Mouse (Mus musculus) right cerebral cortex, postnatal 10 days (tissue): ENCODE results near the gene Cpa4.

Source experiments
- DNase-seq, 2 experiments: peaks; one replicate each; pipeline ENCODE4 v3.0.0; 2021; ENCODE audit warnings: low spot score in 2 of 2

Cpa4 gene

DNA sequence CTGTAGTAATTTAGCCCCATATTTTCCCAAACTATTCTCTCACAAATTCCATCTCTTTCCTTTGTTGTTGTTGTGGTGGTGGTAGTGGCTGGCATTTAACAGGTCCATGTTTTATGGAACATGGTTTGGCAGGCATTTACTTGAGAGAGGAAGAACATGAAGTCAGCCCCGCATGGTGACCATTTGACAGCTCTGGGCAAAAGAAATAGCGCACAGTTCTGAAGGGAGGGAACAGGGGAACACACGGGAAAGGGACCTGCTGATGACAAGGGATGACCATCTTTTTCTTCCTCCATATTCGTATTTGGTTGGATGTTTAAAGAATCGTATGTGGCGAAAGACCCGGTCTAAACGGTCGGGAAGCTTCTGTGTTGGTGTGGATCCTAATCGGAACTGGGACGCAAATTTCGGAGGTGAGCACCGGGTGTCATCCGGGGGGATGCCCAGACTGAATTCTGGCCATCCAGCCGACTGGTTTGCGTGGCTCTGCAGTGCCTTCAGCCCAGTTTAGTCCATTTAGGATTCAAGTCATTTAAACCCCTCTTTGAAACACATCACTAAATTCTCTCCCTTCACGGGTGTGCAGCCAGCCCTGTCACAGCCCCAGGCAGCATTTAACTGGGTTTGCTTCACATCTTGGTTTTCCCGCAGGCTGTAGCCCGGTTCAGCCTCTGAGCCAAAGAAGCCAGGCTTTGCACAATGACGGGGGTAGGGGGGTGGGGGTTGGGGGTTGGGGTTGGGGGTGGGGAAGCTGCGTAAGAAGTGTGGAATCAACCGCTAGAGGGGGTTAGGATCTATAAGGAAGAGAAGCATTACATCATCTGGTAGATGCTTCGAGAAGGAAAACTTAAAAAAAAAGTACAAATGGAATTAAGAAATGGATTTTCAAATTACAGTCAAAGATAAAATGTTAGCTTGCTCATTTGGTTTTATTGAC is 16.3 kb upstream of the Cpa4 start:
- peak; percentile 65 to 67 for DNase-seq

DNA sequence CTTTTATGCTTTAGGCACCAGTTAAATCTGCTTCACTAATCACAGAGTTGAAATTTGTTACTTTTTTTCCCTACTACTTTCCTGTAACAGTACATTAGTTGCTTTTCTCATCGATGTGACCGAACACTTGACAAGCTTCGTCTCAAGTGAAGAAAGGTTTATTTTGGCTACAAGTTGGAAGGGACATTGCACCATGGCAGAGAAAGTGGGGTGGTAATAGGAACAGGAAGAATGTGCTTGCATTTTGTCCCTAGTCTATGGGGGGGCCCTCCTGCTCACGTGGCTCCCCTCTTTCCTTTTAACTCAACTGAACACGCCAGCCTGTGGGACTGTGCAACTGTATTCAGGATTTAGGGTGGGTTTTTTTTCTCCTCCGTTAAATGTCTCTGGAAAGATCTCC is 15.5 kb upstream of the Cpa4 start:
- peak in 1 of 2 experiments; percentile 18 for DNase-seq

DNA sequence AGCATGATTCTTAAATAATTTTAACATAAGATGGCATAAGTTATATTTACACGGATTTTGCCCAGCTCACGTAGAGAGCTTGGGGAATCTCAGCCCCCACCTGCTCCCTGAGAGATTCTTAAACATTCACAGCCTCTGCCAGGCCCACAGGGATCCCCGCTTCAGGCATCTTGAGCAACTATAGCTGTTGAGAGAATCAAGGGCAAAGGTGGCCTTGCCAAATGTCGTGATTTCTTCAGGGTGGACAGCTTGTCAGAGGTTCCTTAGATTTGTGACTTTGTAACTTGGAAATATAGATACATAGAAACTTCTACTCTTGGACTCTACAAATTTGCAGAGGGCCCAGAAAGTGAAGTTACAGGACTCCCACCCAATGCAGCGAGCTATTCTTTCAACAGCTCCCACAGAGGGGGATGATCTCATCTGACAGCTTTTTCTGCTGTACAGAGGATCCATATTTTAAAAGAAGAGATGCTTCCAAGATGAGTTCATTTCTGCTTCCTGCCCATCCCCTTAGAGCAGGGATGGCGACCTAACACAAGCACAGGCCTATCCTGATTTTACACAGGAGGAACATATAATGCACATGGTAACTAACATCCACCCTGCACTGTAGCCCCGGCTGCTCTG is 14.7 kb upstream of the Cpa4 start:
- peak in 1 of 2 experiments; percentile 17 for DNase-seq

DNA sequence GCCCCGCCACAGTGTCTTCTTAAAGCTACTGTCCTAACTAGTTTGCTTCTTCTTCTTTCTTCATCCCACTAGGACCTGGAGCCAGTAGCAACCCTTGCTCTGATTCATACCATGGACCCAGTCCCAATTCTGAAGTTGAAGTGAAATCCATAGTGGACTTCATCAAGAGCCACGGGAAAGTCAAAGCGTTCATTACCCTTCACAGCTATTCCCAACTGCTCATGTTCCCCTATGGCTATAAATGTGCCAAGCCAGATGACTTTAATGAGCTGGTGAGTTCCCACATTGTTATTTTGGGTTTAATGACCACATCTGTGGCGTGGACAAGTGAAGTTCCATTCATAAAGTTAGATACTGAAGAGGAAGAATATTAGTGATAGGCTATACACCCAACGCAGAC is 14.1 kb upstream of the Cpa4 start:
- no peak for DNase-seq

DNA sequence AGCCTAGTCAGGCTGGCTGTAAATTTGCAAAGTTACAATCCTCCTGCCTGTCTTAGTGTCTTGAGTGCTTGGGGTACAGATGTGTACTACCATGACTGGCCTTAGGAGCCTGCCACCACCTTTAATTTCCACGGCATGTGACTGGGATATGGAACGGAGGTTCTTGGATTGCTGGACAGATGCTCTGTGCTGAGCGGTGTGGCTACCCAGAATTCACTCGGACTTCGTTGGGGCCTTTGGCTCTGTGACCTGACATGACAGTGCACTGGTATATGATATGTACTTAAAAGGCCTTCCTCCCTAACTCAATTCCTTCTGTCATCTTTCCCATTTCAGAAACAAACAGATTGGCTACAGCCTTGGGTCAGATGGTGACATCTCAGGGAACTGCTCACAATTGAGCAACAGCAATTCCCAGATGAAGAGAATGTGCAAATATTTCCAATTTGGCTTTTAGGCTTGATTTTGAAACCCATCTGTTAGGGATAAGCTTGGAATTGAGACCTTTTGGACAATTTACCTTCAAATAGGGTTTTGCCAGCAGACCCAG is 13.5 kb upstream of the Cpa4 start:
- DNase-seq: peak in 1 of 2 experiments; percentile 12

DNA sequence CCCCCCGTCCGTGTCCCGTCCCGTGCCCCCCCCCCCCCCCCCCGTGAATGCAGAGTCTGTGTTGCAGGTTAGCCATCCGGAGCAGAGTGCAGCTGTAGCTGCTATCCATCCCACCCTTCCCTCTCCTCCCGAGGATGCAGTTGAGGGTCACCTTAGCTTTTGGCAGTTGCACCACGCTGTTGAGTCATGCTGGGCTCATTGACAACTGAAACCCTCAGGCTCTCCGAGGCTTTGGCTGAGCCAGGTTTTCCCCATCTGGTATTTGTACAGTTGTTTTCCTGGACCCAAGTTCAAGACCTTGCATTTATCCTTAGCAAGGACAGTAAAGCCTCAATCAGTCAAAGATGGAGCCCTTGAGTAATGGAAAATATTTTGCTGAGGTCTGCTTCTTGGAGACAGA is 12.1 kb upstream of the Cpa4 start:
- DNase-seq: peak in 1 of 2 experiments; percentile 4

DNA sequence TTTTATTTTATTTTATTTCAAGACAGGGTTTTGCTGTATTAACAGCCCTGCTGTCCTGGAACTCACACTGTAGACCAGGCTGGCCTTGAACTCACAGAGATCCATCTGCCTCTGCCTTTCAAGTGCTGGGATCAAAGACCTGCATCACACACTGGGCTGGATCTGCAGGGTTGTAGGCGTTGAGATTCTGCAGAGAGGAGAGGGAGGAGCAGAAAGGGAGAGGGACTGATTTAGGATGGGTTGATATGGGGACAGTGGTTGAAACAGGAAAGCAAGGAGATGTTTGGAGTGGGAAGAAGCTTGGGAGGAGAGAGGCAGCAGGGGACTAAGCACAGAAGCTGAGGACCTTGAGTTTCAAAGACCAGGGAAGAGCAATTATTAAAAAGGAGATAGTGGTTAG is 8.4 kb upstream of the Cpa4 start:
- DNase-seq: no peak

DNA sequence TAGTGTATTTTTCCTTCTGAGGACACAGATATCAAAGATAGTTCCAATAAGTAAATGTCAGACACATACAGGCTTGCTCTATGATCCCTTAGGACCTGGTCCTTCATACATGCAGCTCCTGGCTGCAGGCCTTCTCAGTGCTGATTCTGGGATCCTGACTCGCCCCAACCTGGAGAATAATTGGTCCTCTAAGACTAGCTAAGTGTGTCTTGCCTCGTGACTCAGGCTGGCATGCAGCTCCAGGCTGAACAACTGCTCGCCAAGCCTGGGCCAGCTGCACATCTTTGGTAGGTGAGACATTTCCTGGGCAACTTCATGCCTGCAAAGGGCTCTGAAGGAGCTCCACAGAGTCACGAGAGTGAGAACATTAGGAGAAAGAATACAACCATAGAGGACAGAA is 6.0 kb upstream of the Cpa4 start:
- DNase-seq: no peak

DNA sequence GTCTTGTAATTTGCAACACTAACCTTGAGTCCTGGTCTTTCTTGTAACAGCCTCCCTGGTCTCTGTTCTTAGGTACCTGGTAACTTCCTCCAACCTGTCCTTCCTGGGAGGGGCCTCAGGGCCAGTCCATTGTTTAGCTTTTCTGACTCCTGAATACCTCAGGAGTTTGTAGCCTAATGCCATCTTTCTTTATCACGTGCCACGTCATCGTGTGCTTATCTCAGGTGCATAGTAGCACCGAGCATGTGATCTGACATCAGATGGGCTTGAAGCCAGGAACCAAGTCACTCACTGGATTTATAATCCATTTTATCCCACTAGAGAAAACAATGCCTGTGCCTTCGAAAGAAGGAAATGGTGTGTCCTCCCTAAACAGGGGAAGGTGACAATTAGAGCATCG is 4.6 kb upstream of the Cpa4 start:
- no peak for DNase-seq

DNA sequence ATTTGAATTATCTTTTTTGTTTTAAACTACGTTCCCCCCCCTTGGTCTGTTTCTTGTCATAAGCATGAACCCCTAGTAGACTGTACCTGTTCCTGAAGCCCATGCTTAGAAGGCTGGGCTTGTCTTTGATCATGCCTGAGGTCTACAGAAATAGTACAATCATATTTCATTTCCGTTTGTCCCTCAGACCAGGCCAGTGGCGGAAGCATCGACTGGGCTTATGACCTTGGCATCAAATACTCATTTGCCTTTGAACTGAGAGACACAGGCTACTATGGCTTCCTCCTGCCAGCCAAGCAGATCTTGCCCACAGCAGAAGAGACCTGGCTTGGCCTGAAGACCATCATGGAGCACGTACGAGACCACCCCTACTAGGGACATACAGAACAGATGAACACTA is 4.1 kb upstream of the Cpa4 start:
- no peak for DNase-seq

DNA sequence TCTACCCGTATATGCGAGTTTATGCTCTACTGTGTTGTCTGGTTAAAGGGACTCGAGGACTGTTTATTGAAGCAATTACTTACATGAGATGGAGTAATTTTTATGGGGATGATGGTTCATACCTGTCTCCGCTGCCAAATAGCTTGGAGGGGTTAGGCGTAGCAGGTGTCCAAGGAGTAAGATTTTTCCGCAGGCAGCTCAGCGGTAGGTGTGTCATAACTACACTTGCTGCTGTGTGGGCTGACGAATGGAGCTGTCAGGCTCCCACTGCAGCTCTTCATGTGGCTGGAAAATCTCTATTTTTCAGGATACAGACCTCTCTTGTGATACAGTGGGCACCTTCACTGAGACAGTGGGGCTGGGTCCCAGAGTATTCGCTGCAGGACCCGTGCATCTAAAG is 1.2 kb downstream of the Cpa4 start:
- no peak for DNase-seq

DNA sequence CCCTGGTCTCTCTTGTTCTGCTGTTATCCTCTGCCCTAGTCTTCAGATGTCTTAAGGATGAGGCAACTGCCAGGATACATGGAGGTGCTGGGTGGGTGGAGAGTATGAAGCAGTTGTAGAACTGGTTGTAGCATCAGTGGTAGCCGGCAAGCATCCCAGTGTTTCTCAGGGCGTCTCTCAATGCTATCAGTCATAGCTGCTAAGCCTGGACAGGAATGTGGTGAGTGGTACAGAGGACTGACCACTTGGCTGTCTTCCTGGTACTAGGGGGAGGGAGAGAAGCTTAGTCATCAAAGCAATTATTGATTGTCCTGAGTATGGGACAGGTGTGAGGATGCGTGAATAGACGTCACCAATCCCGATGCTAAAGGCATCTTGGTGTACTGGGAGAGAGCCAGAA is 1.8 kb downstream of the Cpa4 start:
- no peak for DNase-seq

DNA sequence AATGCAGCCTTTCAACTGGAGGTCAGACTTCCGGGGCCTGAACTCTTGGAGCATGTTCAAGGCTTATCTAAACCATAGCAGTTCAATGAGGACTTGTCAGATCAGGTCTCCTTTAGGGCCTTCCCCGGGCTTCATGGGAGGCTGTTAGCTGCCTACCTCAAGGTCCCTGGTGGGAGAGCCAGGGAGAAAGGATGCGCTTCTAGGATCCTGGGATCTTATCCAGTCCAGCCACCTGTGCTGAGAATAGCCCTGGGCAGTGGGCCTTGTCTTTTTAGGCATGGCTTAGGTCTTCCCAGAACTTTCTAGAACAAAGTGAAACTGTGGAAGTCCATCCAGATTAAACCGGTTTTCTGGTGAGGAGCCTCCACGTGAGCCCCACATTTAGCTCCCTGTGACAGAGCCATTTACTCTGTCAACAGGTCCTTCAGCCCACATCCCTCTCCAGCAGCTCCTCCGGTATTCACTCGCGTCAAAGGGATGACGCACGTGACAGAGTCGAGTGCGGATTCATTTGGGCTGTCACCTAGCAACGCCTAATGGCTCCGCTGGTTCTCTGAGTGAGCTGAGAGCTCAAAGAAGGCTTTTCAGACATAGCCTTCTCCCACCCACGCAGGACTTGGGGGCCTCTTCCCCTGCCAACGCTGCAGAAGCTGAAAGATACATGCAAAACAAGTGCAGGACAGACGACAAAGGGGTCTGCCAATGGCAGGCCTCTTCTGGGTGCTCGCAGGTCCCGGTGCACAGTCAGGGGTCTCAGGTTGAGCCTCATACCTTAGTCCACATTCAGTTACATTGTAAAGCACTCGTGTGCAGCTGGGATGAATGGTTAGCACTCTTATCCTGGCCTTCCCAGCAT is 4.5 kb downstream of the Cpa4 start:
- peak; percentile 88 to 94 for DNase-seq

DNA sequence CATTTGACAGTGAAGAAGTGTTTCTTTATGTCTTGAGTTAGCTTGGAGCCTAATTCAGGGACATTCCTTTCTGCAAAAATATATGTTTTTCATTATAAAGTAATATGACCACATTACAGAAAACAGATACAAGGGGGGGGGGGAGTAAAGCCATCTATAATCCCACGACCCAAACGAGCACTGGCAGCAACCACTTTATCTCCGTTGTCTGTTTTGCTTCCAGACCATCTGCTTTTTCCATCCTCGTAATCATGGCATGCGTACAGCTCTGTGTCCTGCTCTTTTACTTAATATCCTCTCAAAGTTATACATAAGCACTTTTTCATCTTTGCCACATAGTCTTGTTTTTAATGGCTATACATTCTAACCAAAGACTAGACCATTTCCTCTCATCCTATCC is 5.2 kb downstream of the Cpa4 start:
- no peak for DNase-seq

DNA sequence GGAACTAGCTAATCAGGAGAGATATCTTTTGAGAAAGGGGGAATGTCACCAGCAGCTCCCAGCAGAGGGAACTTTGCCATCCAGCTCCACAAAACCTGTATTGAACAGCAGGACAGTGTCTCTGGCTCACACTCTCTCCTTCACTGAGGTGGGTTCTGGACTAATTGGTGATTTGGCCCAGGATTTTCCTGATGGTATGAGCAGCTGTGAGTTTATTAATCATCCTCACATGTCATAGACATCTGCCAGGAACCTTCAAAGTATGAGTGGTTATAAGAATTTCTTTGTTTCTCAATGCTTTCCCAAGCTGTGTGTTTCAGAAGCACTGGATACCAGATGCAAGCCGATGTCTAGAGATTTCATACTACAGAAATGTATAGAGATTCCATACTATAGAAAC is 6.8 kb downstream of the Cpa4 start:
- no peak for DNase-seq

DNA sequence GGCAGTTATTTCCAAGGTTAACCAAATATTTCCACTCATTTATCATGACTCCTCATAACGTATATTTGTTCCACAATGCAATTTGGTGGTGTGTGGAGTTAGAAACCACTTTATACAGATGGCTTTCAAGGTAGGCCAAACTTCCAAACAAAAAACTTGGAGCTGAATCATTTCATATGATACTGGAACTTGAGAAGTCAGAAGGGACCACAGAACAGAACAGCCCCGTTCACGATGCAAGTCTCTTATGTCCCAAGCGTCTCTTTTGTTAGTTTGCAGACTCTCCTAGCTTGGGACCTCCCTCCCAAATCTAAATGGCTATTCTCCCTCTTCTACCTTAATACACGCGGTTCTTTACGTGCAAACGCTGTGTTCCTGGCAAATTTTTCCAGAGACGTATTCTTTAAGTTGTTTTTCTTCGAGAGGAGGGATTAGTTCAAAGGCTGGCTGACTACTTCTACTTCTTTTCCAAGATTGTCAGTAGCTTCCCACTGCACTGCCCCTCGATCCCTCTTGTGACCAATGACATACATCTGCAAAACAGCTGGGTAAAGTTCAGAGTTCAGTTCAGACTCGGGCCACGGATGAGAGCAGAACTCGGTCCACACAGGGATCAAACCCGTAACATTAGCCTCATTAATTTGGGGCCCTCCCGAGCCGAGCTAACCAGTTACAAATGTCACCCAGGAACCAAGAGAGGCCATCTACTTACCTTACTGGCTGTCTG is 8.5 kb downstream of the Cpa4 start:
- no peak for DNase-seq

DNA sequence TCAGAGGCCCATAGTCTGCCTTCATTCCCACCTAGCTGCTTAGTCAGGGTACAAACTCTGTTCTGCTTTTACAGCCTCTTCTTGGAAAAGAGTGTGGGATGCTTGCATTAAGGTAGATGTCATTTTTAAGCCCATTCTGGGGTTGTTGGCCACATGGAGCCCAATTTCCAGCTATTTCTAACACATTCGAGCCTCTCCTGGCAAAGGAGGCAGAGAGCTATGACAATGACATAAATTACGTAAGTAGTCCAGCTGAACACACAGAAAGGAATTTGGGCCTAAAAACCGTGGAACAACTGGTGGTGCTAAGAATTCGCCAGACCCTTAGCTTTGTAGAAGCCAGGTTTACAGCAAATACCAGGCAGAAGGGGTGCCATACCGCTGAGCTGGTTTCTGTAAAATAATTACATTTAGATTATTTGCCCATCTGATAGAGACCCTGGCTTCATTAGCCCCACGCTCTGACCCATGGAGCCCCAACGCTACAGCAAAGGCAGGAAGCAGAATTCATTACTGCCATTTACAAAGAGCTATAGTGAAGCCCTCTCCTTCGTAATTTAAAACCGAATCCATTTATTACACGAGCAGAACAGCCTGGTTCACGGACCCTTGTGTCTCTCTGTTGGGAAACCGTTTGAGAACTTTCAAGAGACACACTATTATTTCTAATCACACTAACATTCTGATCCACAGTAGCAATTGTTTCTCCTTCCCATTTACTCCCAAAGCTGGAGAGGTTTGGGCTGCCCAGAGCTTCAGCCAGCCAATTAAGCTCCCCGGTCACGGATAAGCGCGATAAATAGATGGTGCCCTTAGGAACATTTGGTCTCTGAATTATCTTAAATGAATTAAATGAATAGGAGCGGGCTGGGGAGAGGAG is 12.0 kb downstream of the Cpa4 start:
- DNase-seq: no peak

DNA sequence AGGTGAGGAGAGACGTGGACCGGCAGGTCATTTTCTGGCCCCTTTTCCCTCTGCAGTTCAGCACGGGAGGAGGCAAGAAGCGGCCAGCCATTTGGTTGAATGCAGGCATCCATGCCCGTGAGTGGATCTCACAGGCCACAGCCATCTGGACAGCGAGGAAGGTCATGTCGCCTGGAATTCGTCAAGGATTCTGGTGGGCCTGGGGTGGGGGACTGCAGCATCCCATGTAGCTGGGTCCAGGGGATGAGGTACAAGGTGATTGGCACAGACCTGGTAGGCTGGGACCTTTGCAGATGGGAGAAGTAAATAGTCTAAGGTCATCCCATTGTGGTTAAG is 12.6 kb downstream of the Cpa4 start:
- DNase-seq: no peak

DNA sequence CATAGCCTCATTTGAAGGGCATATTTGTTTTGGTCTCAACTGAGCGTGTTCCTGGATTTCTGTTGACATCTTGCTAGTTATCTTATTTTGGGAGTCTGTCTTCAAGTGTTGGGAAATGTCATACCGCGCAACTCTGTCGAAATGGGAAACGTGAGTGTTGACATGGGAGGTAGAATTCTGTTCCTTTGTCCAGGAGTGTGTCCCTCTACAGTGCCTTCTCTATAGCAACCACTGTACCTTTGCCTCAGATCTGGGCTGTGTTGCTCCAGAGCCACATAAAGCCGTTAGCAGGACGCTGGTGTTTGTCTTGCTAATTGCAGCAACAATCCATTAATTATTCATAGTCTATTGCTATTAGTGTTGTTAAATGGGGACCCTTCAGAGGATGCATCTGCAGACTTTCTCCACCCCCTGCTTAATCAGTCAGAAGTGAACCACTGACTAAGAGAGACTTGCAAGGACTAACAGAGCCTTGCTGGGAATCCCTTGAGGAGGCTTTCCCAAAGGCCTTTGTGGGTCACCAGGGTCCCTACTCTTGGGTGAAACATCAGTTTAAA is 18.8 kb downstream of the Cpa4 start:
- no peak for DNase-seq

DNA sequence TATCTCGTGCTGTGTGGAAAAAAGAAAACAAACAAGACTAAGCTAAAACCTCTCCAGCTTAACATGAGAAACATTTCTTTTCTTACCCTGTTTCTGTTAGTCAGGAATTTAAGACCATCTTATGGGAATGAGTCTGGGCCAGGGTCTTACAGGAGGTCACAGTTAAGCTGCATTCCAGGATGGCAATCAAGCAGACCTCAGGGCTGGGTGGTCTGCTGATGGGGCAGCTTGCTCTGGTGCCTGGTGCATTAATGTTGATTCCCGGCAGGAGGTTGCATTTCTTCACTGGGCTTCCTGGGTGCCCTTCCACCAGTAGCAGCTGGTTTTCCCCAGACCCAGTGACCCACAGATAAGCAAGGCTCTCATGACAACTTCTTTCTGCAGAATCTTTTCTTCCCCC is 21.6 kb downstream of the Cpa4 start:
- DNase-seq: peak in 1 of 2 experiments; percentile 13
